Mouse (Mus musculus) G1E (cell line): ENCODE measurements around the gene Zdhhc4.

ENCODE experiments used
- CTCF ChIP-seq: IDR thresholded peaks from 2 replicates; pipeline ENCODE4 v1.5.1; 2012; ENCODE audit warnings: low read depth, low read length, inconsistent platforms, mixed read lengths
- POLR2AphosphoS5 ChIP-seq: IDR thresholded peaks from 2 replicates; pipeline ENCODE4 v1.6.1; 2012; ENCODE audit warnings: low read depth, low read length, inconsistent platforms; ENCODE audit not compliant: insufficient replicate concordance

DNA sequence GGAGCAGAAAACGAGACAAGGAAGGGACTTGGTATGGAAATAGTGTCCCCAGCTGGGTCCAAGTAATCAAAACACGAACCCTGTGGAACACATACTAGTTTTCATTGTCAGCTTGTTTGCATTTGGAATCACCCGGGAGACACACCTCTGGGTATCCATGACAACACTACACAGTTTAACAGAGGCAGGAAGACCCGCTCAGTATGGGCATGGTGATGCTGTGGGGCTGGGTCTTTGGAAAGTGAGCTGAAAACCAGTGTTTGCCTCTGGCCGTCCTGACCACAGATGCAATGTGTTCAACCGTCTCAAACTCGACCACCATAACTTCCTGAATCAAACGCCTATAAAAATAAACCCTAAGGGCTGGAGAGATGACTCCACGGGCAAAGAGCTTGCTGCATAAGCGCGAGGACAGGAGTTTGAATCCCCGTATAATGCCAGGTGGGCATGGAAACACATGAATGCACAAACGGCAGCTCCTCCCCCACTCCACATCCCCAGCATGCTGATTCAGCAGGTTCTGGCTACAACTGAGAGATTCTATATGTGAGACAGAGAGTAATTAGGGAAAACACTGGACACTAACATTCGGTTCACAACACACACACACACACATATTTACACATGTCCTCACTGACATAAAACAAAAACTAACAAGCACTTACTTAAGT lies 5.5 kb upstream of the Zdhhc4 start:
- TF ChIP-seq POLR2AphosphoS5 (no peak), CTCF (no peak)
